ENCODE assay signal across 22 mouse cellular contexts in genomic region chr10:44981913-44982312, GRCm38 (mm10).
DNase-seq lines count a peak whose midpoint lies in the region; ATAC-seq and TF ChIP-seq lines count a peak whose summit lies in the region.
"Had no signal": no experiment of that assay in that cellular context is flagged by ENCODE, and none has a peak within 500 bp of the region (broad histone marks: within the 10 kb centered on the region; RNA-seq: fewer than 3 reads in every experiment).

No protein-coding gene starts in this region.

- H3K4me2 ChIP-seq in lung, embryonic 14.5 days: no peak overlapping the region
- no peak overlapping the region for H3K4me2 ChIP-seq in heart, embryonic 12.5 days
- H3K4me2 ChIP-seq: embryonic facial prominence, embryonic 13.5 days; forebrain, embryonic 12.5 days; forebrain, embryonic 15.5 days; hindbrain, embryonic 12.5 days; hindbrain, embryonic 15.5 days had no signal

- H3K9me3 ChIP-seq in lung, embryonic 14.5 days (ENCODE audit: low read depth, low read length): no peaks in the 10 kb centered on the region
- H3K9me3 ChIP-seq in heart, embryonic 12.5 days (replicated peaks): no peaks in the 10 kb centered on the region
- H3K9me3 ChIP-seq: embryonic facial prominence, embryonic 13.5 days; forebrain, embryonic 12.5 days; forebrain, embryonic 15.5 days had no signal

- DNase-seq in lung, embryonic 14.5 days: peak; percentile 63
- DNase-seq in lung, postnatal 10 days: peak; percentile 41
- peak; percentile 82 for DNase-seq in lung, postnatal 36 days
- DNase-seq in embryo, embryonic 9.5 days (ENCODE audit: extremely low spot score): no peak
- DNase-seq in thymus, postnatal 0 days (ENCODE audit: low spot score): no peak
- DNase-seq: adrenal gland, adult 8-10 months; adrenal gland, postnatal 25 days; cerebellum, adult 11-12 months; cerebellum, adult 8-10 months; cerebellum, postnatal 10 days; gastrocnemius, postnatal 25 days; heart, adult 18-20 months had no signal

- H3K4me1 ChIP-seq in lung, embryonic 14.5 days (ENCODE audit: insufficient read depth): 0 out of 2 replicates have a peak, but pooled peaks cover 4% of the 10 kb centered on the region
- H3K4me1 ChIP-seq in heart, embryonic 12.5 days (replicated peaks): no peaks in the 10 kb centered on the region
- H3K4me1 ChIP-seq: forebrain, embryonic 12.5 days; forebrain, embryonic 15.5 days; hindbrain, embryonic 12.5 days; hindbrain, embryonic 15.5 days had no signal

- no peaks in the 10 kb centered on the region for H3K27me3 ChIP-seq in lung, embryonic 14.5 days (ENCODE audit: insufficient read depth, low read length)
- 0 out of 2 replicates have a peak, but pooled peaks cover 5% of the 10 kb centered on the region for H3K27me3 ChIP-seq in heart, embryonic 12.5 days (replicated peaks)
- H3K27me3 ChIP-seq: embryonic facial prominence, embryonic 13.5 days; forebrain, embryonic 12.5 days; forebrain, embryonic 15.5 days; hindbrain, embryonic 12.5 days; hindbrain, embryonic 15.5 days had no signal

- WGBS in lung, embryonic 14.5 days: 33% methylated on average over 2 of the region's 2 CpGs
- WGBS in heart, embryonic 12.5 days: 46% methylated on average over 2 of the region's 2 CpGs

- H3K4me3 ChIP-seq in lung, embryonic 14.5 days (ENCODE audit: low read depth, low read length): no peak overlapping the region
- no peak overlapping the region for H3K4me3 ChIP-seq in heart, embryonic 12.5 days
- H3K4me3 ChIP-seq: embryonic facial prominence, embryonic 10.5 days; embryonic facial prominence, embryonic 13.5 days; erythroblast, embryonic 14.5 days; forebrain, embryonic 12.5 days; forebrain, embryonic 15.5 days; hindbrain, embryonic 12.5 days; hindbrain, embryonic 15.5 days had no signal

- no peak overlapping the region for H3K9ac ChIP-seq in lung, embryonic 14.5 days
- H3K9ac ChIP-seq in heart, embryonic 12.5 days: no peak overlapping the region
- H3K9ac ChIP-seq: embryonic facial prominence, embryonic 13.5 days; forebrain, embryonic 12.5 days; forebrain, embryonic 15.5 days; hindbrain, embryonic 12.5 days; hindbrain, embryonic 15.5 days had no signal

- TF ChIP-seq CTCF in lung, embryonic 14.5 days (IDR thresholded peaks at IDR 0.05; ENCODE audit: low read depth): no peak

- no peak for ATAC-seq in lung, embryonic 14.5 days (ENCODE audit: insufficient read depth)
- ATAC-seq in heart, embryonic 12.5 days (ENCODE audit: insufficient number of reproducible peaks, low FRiP score): no peak
- ATAC-seq: activated CD4-positive, CD25-positive, alpha-beta regulatory T cell, adult 4 months; CD4-positive, CD25-positive, alpha-beta regulatory T cell, adult 4 months; forebrain, embryonic 15.5 days had no signal

- H3K36me3 ChIP-seq in lung, embryonic 14.5 days (ENCODE audit: insufficient read depth): no peaks in the 10 kb centered on the region
- no peaks in the 10 kb centered on the region for H3K36me3 ChIP-seq in heart, embryonic 12.5 days
- H3K36me3 ChIP-seq: embryonic facial prominence, embryonic 10.5 days; embryonic facial prominence, embryonic 13.5 days; forebrain, embryonic 12.5 days; forebrain, embryonic 15.5 days; hindbrain, embryonic 12.5 days; hindbrain, embryonic 15.5 days had no signal

- H3K27ac ChIP-seq in lung, embryonic 14.5 days (ENCODE audit: low read depth): no peak overlapping the region
- no peak overlapping the region for H3K27ac ChIP-seq in heart, embryonic 12.5 days (ENCODE audit: poor library complexity, severe bottlenecking)
- H3K27ac ChIP-seq: embryonic facial prominence, embryonic 10.5 days; embryonic facial prominence, embryonic 13.5 days; forebrain, embryonic 12.5 days; forebrain, embryonic 15.5 days; hindbrain, embryonic 12.5 days; hindbrain, embryonic 15.5 days had no signal

Comparison
In these comparisons a context has a peak if more than half of its experiments do, and no peak if none do; other contexts are left out.
1. DNase-seq: peak in lung, embryonic 14.5 days (single experiment), lung, postnatal 10 days (single experiment) and lung, postnatal 36 days (single experiment); none in embryo, embryonic 9.5 days (single experiment) and thymus, postnatal 0 days (single experiment).